Mouse (Mus musculus) adrenal gland, adult 8-10 months (tissue): ENCODE data around the gene Kdm4c. TPM values are rescaled to one million over a fixed set of nuclear protein-coding genes. Genes with fewer than 3 reads are reported as not detected.
"Not testable (repeated sequence)": the region's sequence is repeated elsewhere in the genome, so short reads cannot be mapped to it uniquely, and the experiment has no call there.

Source experiments
- DNase-seq: peaks from one replicate; pipeline ENCODE4 v3.0.0; 2022
- total RNA-seq, 4 experiments: library from RNA; stranded (reverse); gene quantifications; 2 replicates each; pipeline ENCODE4 v1.2.4; 2022

The Kdm4c gene
- total RNA-seq = 10 to 100 TPM; 22.3 to 27.6 (median 24.9) TPM

GRCm38 (mm10) chr4:74242176-74242575, at the start of gene Kdm4c:
TSS of gene Kdm4c (plus strand) at chr4:74242497.
- no peak for DNase-seq

DNA sequence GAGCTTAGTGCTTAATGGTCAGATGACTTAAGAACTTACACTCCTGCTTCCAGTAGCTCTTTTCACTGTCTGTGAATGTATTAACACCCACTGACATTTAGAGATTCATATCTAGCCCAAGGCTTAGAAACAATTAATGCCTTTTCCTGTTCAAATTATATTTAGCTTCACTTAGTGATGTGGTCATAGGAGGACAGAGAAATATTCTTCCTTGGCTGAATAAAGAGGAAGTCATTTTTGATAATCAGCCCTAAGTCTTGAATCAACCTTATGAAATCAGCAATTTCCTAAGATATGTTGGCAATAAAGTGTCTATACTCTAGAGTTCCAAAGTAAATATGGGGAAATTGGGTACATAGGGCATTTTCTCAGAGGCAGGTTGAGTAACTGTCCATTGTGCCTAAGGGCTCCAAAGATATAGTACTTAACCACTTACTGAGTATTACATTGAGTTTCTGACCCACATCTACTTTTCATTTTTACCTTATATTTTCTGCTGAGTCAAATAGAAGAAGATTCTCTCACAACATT, 41.0 kb upstream of the Kdm4c start:
- DNase-seq = no peak

DNA sequence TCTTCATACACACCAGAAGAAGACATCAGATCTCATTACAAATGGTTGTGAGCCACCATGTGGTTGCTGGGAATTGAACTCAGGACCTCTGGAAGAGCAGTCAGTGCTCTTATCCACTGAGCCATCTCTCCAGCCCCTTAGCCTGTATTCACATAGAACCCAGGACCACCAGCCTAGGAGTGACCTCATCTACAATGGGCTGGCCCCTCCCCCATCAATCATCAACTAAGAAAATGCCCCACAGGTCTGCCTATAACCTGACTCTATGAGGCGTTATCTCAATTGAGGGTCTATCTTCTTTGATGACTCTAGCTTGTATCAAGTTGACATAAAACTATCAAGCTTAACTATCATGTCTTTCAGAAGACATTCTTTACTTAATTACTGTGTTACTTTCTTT, 20.5 kb upstream of the Kdm4c start:
- DNase-seq = not testable (repeated sequence)

DNA sequence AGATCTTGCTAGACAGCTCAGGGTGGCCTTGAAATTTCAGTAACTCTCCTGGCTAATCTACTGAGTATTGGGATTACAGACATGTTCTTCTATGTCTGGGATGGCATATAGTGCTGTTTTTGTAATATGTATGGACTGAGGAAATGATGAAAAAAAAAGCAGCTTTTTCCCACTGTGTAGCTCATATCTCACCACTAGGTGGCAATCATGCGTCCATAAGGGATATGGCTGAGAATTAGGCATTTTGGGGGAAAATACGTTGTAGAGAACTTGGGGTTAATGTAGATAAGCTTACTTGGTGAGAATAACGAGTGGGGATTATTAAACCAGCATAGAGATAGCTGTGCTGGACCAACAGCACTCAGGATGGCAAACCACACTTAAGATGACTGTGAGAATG, 19.9 kb upstream of the Kdm4c start:
- DNase-seq = no peak

DNA sequence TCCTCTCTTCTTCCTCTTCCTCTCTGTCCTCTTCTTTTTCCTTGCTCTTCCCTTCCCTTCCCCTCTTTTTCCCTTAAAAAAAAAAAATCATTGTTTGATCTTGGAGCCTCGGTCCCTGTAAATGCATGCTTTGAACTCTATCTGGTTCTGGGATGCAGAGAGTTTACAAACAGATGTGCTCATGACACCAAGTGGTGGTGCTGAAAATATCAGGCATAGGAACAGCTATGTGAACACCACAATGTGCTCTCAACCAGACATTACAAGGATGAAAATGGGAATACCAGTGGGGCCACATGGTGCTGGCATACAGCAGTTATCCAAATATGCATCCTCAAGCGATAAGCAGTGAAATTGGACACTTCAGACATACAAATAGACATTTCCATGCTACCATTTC, 18.1 kb upstream of the Kdm4c start:
- DNase-seq = no peak

- DNase-seq = no peak
These were observed 11.3 kb upstream of the Kdm4c start for GRCm38 (mm10) chr4:74230994-74231393.

DNA sequence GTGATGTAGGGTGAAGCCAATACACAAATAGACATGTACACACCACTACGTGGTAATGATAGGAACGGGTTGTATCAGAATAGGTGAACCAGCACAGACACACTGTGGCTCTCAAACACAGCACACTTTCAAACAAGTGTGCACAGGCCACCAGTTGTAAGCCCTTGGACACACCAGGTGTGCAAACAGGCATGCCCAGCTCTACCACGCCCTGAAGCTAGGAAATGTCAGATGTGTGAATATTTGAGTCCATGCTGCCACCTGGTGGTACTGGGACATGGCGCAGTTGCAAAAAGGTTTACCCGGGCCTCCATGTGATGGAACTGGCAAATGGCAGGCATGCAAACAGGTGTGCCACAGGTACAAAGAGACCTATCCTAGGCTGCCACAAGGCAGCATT, 10.9 kb upstream of the Kdm4c start:
- DNase-seq = peak; percentile 12

- no peak for DNase-seq
These were observed 8.8 kb upstream of the Kdm4c start for GRCm38 (mm10) chr4:74233534-74233933.

DNA sequence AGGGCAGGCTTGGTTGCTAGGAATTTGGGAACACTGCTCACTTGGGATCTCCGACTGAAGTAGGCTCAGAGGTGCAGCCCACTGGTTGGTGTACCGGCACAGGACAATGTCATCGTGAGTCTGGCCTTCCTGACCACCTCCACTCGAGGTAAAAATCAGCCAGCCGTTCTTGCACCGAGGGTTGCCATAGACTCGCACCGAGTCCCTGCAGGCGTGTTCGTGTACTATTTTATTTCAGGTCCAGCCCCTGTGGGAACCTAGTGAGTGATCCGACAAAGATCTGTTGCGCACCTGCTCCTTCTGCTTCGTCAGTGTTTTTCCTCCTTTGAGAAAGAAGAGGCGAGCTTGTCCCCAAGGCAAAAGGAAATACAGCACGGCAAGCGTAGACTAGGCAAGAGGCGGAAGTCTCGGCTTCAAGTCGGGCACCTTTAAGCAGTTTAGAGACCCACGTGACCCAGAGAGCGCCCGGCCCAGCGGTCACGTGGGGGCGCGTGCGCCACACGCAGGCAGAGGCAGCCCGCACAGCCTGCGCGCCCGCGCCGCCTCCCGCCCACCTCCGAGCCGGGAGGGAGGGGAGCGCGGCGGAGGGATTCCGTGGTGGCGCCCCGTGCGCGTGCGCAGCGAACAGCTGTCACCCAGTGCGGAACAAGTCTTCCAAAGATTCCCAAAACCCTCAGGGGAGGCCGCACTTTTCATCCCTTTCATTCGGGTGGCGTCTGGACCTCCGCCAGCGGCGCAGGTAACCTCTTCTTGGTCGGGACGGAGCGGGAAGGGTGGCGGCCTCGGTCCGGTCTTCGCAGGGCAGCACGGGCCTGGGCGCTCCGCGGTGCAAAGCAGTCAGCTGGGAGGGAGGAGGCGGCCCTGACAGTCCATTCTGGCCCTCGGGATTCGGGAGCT, 9.3 kb downstream of the Kdm4c start:
- peak; percentile 95 for DNase-seq

- peak; percentile 35 for DNase-seq
These were observed 10.2 kb downstream of the Kdm4c start for GRCm38 (mm10) chr4:74252245-74253105.

DNA sequence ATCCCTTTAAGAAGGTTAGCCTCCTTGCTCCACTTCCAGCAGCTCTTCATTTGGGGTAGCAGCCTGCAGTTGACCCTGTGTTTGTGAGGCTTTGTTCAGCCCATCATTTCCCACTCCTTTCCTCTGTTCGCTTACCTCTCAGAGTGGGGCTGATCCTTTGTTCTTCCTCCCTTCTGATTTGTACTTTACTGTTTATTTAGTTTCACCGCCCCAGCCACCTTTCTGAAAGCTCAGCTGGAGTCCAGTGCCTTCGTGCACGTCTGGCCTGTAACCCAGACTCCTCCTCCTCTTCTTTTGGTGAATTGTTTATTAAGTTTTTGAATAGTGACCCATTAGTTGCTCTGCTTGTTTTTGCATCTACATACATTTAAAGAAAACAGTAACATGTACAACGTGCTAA, 15.6 kb downstream of the Kdm4c start:
- DNase-seq = no peak

GRCm38 (mm10) chr4:74258538-74258937, 16.2 kb downstream of the Kdm4c start:
- no peak for DNase-seq

DNA sequence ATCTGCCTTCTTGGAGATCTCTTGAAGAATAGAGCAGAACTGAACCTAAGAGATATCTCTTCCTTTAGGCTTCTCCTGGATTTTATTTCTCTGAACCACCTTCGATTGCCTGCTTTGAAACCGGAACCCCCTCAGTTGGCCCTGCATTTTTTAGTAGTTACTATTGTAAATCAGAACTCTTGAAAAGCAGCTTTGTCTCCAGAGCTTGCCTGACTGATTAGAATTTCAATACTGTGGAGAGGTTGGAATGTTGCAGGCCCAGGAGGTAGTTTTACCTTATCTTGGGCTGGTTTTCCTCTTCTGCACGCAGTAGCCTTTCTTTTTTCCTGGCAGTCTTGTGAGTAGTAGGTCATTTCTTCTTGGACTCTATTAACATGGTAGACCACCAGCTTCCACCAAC, 17.0 kb downstream of the Kdm4c start:
- DNase-seq = no peak

GRCm38 (mm10) chr4:74261879-74262278, 19.6 kb downstream of the Kdm4c start:
- DNase-seq = no peak

GRCm38 (mm10) chr4:74264428-74264955, 22.2 kb downstream of the Kdm4c start:
- DNase-seq = no peak

GRCm38 (mm10) chr4:74271180-74271579, 28.9 kb downstream of the Kdm4c start:
- DNase-seq = no peak

GRCm38 (mm10) chr4:74277486-74277885, 35.2 kb downstream of the Kdm4c start:
- DNase-seq = no peak

- DNase-seq = no peak
These were observed 37.9 kb downstream of the Kdm4c start for GRCm38 (mm10) chr4:74280170-74280569.

DNA sequence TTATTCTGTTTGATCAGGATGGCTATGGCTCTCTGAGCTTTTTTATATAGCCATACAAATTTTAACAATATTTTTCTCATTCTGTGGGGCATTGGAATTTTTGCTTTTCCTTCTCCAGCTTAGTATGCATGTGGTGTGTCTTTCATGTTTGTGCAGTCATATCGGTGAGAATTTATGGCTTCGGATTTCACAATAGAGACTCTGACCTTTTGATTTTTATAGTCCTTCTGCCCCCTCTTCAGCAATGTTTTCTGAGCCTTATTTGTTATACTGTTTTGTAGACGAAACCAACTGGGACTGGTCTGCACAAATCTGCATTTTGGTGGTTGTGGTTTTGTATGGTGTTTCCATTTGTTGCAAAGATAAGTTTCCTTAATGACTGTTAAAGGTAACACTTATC, 45.6 kb downstream of the Kdm4c start:
- no peak for DNase-seq

GRCm38 (mm10) chr4:74294726-74295125, 52.4 kb downstream of the Kdm4c start:
- DNase-seq = no peak

DNA sequence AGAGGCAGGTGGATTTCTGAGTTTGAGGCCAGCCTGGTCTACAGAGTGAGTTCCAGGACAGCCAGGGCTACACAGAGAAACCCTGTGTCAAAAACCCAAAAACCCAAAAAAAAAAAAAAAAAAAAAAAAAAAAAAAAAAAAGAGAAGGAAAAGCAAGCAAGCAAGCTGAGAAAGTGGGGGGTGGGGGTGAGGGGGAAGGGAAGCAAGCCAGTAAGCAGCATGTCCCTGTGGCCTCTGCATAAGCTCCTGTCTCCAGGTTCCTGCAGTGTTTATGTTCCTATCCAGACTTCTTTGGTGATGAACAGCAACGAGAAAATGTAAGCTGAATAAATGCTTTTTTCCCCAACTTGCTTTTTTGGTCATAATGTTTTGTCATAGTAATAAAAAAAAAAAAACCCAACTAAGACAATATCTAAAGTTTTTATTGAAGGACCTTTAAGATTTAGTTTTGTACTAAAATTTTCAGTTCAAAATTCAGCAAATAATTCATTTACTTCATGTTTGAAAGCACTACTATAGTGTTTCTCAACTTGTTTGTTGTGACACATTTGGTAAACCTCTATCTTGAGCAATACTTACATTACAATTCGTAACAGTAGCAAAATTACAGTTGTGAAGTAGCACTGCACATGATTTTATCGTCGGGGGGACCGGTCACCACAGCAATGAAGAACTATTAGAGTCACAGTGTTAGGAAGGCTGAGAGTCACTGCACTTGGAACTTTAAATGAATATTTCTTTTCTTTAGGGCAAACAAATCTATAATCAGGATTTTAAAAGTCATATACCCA, 63.2 kb downstream of the Kdm4c start:
- DNase-seq = no peak

- no peak for DNase-seq
These were observed 68.8 kb downstream of the Kdm4c start for GRCm38 (mm10) chr4:74311135-74311534.
